Mouse (Mus musculus): ENCODE measurements around the gene Zfp119b.

DNA sequence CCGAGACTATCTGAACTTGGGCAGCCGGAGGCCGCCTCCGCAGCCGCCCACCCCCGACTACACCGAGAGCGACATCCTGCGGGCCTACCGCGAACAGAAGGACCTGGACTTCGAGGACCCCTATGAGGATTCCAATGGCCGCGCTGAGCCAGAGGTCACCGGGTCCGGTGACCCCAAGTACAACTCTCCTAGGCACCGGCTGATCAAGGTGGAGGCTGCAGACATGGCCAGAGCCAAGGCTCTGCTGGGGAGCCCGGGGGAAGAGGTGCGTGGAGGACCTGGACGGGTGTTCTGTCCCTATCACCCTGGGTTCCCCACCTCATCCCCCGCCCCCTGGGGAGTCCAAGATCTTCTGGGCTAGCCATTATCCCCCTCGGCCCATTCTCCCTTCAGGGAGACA lies 22.2 kb upstream of the Zfp119b start:
- no peak for TF ChIP-seq CTCF (IDR thresholded peaks at IDR 0.05)
- TF ChIP-seq EP300 (IDR thresholded peaks at IDR 0.05) = no peak
